ENCODE assay signal across 8 mouse cellular contexts in genomic region chr2:31460025-31460571, GRCm38 (mm10). TPM values are rescaled to one million over a fixed set of nuclear protein-coding genes. Genes with fewer than 3 reads are reported as not detected.
A peak's percentile ranks its signal among the peaks of the same experiment; 100 is the strongest.
DNase-seq lines count a peak whose midpoint lies in the region; ATAC-seq and TF ChIP-seq lines count a peak whose summit lies in the region.

No protein-coding gene starts in this region.

- TF ChIP-seq CTCF in testis, adult 2 months (IDR thresholded peaks at IDR 0.05; ENCODE audit: control insufficient read depth, insufficient read depth, insufficient replicate concordance, low read depth, low read length), result peak; percentile 41

- peak; percentile 76 for ATAC-seq in common myeloid progenitor, adult 5-6 weeks (replicated peaks; ENCODE audit: low read depth, poor library complexity, severe bottlenecking)
- peak; percentile 51; the same call in 1 of the 2 replicates for ATAC-seq in hindbrain, embryonic 11.5 days (ENCODE audit: low FRiP score)
- no peak for ATAC-seq in limb, embryonic 12.5 days (ENCODE audit: insufficient number of reproducible peaks, insufficient read depth, low FRiP score, low TSS enrichment, low read depth)
- ATAC-seq in midbrain, embryonic 13.5 days, result peak; percentile 81

- peaks cover 6% of the 10 kb centered on the region; the same call in 1 of the 2 replicates for H3K4me1 ChIP-seq in hindbrain, embryonic 11.5 days (replicated peaks; ENCODE audit: control insufficient read depth, insufficient read depth, low read length)
- peaks cover 28% of the 10 kb centered on the region for H3K4me1 ChIP-seq in limb, embryonic 12.5 days (replicated peaks)
- peaks cover 11% of the 10 kb centered on the region for H3K4me1 ChIP-seq in midbrain, embryonic 13.5 days (replicated peaks)
- peaks cover 2% of the 10 kb centered on the region; the same call in 1 of the 2 replicates for H3K4me1 ChIP-seq in testis, adult 2 months (ENCODE audit: control insufficient read depth, insufficient read depth, low read length)

- H3K9ac ChIP-seq in hindbrain, embryonic 11.5 days (ENCODE audit: low read depth, low read length), result peak overlapping the region; percentile 53
- H3K9ac ChIP-seq in limb, embryonic 12.5 days (replicated peaks), result 0 out of 2 replicates have a peak overlapping the region, but pooled peaks have one; percentile 32
- peak overlapping the region; percentile 57 for H3K9ac ChIP-seq in midbrain, embryonic 13.5 days (replicated peaks)

- no peaks in the 10 kb centered on the region for H3K9me3 ChIP-seq in hindbrain, embryonic 11.5 days (ENCODE audit: control insufficient read depth, low read length)
- no peaks in the 10 kb centered on the region for H3K9me3 ChIP-seq in limb, embryonic 12.5 days
- H3K9me3 ChIP-seq in midbrain, embryonic 13.5 days, result no peaks in the 10 kb centered on the region

- intact Hi-C loops in left cerebral cortex, postnatal 25 days (cut with DNase I), result no loop called here

- H3K36me3 ChIP-seq in hindbrain, embryonic 11.5 days (ENCODE audit: control insufficient read depth, insufficient read depth, low read length), result no peaks in the 10 kb centered on the region
- H3K36me3 ChIP-seq in limb, embryonic 12.5 days, result no peaks in the 10 kb centered on the region
- H3K36me3 ChIP-seq in midbrain, embryonic 13.5 days, result no peaks in the 10 kb centered on the region
- H3K36me3 ChIP-seq in testis, adult 2 months (ENCODE audit: control insufficient read depth, insufficient read depth, low read length), result no peaks in the 10 kb centered on the region

- under 1% methylated on average over 48 of the region's 48 CpGs for WGBS in hindbrain, embryonic 11.5 days
- 1% methylated on average over 46 of the region's 48 CpGs for WGBS in limb, embryonic 12.5 days
- under 1% methylated on average over 48 of the region's 48 CpGs for WGBS in midbrain, embryonic 13.5 days

- peak overlapping the region; percentile 39 for H3K4me3 ChIP-seq in hindbrain, embryonic 11.5 days (ENCODE audit: low read depth, low read length)
- peak overlapping the region; percentile 48 for H3K4me3 ChIP-seq in limb, embryonic 12.5 days (replicated peaks)
- H3K4me3 ChIP-seq in midbrain, embryonic 13.5 days (replicated peaks), result peak overlapping the region; percentile 41
- peak overlapping the region; percentile 16 for H3K4me3 ChIP-seq in testis, adult 2 months (ENCODE audit: control insufficient read depth, low read depth, low read length)

- H3K4me2 ChIP-seq in hindbrain, embryonic 11.5 days (replicated peaks; ENCODE audit: low read depth, low read length), result peak overlapping the region; percentile 75
- peak overlapping the region; percentile 79 for H3K4me2 ChIP-seq in limb, embryonic 12.5 days
- H3K4me2 ChIP-seq in midbrain, embryonic 13.5 days (replicated peaks), result peak overlapping the region; percentile 67

- peak; percentile 12 to 31 for DNase-seq in left cerebral cortex, postnatal 25 days (ENCODE audit: low spot score in 2 of 2)
- DNase-seq in left cerebral cortex, adult 11 months (ENCODE audit: low spot score), result no peak
- DNase-seq in hindbrain, embryonic 11.5 days (ENCODE audit: low spot score), result peak; percentile 76
- DNase-seq in layer of hippocampus, adult 9-10 months (ENCODE audit: low spot score), result no peak

- TF ChIP-seq POLR2A in testis, adult 2 months (IDR thresholded peaks at IDR 0.05; ENCODE audit: control insufficient read depth, low read depth, low read length), result no peak; the same call in 1 of the 2 replicates

- H3K27me3 ChIP-seq in hindbrain, embryonic 11.5 days (ENCODE audit: control insufficient read depth, insufficient read depth, low read length), result peaks cover 32% of the 10 kb centered on the region
- H3K27me3 ChIP-seq in limb, embryonic 12.5 days, result peaks cover 51% of the 10 kb centered on the region
- peaks cover 71% of the 10 kb centered on the region for H3K27me3 ChIP-seq in midbrain, embryonic 13.5 days
- H3K27me3 ChIP-seq in testis, adult 2 months (ENCODE audit: control insufficient read depth, insufficient read depth, low read length), result no peaks in the 10 kb centered on the region

- H3K27ac ChIP-seq in hindbrain, embryonic 11.5 days (ENCODE audit: low read depth, low read length), result no peak overlapping the region
- H3K27ac ChIP-seq in limb, embryonic 12.5 days, result no peak overlapping the region
- no peak overlapping the region for H3K27ac ChIP-seq in midbrain, embryonic 13.5 days
- H3K27ac ChIP-seq in testis, adult 2 months (ENCODE audit: control insufficient read depth, insufficient read depth, low read depth, low read length), result no peak overlapping the region

RNA-seq across cellular contexts. Expression of gene Ass1, which starts 9.9 kb away (rescaled TPM):
- total RNA-seq in left cerebral cortex, postnatal 25 days (2021), result 10 to 100 TPM; 16.1 to 16.8 TPM
- total RNA-seq in common myeloid progenitor, adult 5-6 weeks (2017), result 82.2 and 94.0 TPM in 2 replicates
- polyA plus RNA-seq in hindbrain, embryonic 11.5 days (2014; fragmentation: Nextera tagmentation; extraction: Ambion mirVana), result 10.3 and 11.0 TPM in 2 replicates
- 5.5 and 6.5 TPM in 2 replicates for polyA plus RNA-seq in limb, embryonic 12.5 days (2016; fragmentation: Nextera tagmentation; extraction: Ambion mirVana)
- 10.5 and 12.1 TPM in 2 replicates for polyA plus RNA-seq in midbrain, embryonic 13.5 days (2015; fragmentation: Nextera tagmentation; extraction: Ambion mirVana)
- 34.6 and 39.8 TPM in 2 replicates for polyA plus RNA-seq in testis, adult 2 months (2012; rRNA removed)

Comparison
In these comparisons a context has a peak if more than half of its experiments do, and no peak if none do; other contexts are left out.
1. DNase-seq: peak in left cerebral cortex, postnatal 25 days (2 of 2) and hindbrain, embryonic 11.5 days (single experiment); none in left cerebral cortex, adult 11 months (single experiment) and layer of hippocampus, adult 9-10 months (single experiment).
2. Peak in every context shown above with its lines, with median percentiles within 50 percentile points of each other: H3K4me2 ChIP-seq, H3K4me3 ChIP-seq and H3K9ac ChIP-seq.